Mouse (Mus musculus) cerebellum, adult 11 months (tissue): ENCODE measurements around the gene Slc7a11.

Experiments
- DNase-seq: peaks from one replicate; pipeline ENCODE4 v3.0.0; 2022

Slc7a11 gene

DNA sequence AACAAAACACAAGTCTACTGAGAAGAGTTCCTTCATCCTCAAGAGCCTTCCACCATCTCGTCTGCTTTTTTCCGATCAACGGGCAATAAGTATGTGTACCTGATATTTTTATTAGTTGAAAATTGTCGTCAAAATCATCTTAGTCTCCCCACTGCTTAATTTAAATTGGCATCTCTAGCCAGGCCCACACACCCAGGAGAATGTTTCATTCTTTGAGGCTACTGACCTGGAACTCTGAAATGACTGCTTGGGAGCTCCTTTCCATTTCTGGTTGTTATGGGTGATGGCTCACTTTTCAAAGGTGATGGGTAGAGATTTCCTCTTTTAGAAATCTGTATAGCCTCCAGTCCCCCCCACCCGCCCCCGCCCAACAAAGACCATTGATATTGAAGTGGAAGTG is 54.6 kb downstream of the Slc7a11 start:
- DNase-seq, result no peak

DNA sequence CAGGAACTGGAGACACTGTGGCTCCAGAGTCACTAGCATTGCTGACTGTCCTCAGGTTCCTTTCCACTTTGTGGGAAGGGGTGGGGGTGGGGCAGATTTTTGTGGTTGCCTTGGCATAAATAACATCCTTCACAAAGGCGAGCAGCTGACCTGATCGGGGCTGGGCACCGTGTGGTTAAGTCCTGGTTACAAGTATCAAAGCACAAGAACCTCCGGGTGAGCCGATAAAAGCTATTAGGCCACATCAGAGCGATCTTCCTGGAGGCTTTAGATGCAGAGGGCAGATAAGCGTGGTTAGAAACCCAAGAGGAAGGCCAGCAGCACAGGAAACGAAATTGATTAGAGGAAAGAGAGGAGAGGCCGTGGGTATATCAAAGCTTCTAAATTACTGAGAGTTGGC is 55.1 kb downstream of the Slc7a11 start:
- no peak for DNase-seq

DNA sequence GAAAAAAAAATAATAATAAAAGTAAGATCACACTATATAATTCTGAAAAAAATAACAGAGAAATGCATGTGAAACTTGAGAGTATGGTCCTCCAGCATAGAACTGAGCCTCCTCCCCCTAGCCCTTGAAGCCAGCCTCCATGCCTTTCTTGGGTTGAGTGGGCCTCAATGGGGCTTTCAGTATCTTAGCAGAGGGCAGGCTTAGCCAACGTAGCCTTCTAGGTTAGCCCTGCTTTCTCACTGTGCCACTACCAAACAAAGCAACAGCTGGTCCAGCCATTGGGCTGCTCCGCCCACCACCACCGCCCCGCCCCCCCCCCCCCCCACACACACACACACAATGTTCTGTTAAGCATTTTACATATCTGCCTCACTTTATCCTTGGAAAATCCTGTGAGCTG is 56.1 kb downstream of the Slc7a11 start:
- no peak for DNase-seq

DNA sequence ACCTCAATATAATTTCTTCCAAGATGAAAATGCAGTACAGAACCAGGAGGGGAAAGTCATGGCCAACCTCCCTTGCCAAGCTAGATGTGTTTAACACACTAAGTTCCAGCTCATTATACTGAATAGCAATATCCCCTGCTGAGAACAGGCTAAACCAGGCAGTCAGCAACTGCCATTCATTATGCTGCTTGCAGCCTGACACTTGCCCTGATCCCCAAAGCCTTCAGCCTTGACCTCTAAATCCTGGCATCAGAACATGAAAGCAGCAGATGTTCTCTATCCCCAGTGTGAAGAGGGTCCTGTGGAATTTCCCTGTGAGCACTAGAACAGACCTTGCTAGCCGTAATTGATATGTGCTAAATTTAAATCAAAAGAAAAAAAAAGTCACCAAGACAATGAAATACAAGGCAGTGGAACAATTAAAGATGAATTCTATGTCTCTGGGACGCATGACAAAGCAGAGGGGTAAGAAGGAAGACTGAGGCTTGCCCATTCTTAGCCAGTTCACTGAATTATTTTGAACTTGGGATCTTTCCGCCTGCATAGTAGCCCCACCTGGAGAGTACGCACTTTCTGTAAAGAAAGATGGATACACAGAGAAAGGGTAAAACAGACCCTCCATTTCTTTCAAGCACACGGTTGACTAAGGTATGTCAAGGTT is 56.7 kb downstream of the Slc7a11 start:
- DNase-seq, result no peak

DNA sequence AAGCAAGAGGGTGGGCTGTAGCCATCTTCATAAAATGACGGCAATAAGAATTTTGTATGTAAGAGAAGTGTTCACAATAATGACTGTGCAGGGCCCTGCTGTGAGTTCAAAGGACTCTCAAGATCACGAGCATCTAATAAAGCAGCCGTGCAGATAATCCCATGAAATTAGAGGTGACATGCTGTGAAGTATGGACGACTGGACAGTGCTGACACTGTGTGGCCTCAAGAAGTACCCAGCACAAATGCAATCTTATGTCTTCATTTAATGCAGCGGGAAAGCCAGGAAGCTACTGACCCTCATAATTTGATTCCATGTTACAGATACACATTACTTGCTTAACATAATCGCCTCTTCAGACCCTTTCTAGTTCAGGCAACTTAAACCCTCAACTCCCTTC is 57.3 kb downstream of the Slc7a11 start:
- no peak for DNase-seq

DNA sequence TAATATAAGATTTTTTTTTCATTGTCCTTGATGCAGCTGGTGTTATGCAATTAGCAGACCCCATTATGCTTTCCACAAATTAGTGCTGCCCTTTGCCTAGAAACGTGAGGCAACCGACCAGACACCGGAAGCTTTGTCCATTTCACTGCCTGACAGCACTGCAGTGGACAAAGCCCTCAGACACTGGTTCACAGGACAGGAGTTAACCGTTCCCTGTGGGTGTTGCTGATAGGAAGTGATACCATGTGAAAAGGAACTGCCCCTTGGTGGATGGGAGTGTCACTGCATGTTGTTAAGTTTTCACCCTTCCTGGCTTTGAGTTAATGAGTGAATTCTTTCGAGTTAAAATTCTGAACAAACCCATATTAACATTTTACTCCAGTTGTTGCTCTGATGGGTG is 60.7 kb downstream of the Slc7a11 start:
- no peak for DNase-seq

DNA sequence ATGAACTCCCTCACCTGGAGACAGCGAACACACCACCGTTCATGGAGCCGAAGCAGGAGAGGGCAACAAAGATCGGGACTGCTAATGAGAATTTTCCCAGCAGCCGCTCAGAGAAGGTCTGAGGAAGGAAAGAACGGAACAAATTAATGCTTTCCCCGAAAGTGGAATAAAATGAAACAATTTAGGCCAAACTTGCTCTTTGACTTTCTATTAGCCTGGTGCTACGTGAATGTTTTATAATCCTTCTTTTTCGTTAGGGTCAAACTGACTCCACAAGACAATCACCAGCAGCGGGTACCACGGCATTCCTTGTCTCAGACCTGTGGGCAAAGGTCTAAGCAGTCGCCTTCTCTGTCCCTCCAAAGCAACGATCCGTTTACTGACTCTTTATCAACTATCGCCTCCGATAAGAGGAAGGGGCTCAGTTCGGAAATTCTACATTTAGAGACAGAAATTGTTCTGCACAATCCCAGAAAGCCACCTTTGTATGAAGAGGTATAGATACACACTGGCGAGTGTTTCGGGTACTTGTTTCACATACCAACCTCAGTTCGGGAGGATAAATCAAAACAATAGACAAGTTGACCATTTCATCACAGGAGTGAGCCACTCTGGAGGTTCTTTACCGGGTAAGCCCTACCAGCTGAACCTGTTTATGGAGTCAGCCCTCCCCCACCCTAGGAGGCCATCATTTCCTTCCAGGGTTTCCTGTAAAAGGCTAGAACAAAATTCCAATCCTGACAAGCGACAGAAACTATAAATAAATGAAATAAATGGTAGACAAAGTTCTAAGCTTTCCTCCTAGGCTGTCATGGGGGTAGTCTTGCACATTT is 61.3 kb downstream of the Slc7a11 start:
- no peak for DNase-seq

DNA sequence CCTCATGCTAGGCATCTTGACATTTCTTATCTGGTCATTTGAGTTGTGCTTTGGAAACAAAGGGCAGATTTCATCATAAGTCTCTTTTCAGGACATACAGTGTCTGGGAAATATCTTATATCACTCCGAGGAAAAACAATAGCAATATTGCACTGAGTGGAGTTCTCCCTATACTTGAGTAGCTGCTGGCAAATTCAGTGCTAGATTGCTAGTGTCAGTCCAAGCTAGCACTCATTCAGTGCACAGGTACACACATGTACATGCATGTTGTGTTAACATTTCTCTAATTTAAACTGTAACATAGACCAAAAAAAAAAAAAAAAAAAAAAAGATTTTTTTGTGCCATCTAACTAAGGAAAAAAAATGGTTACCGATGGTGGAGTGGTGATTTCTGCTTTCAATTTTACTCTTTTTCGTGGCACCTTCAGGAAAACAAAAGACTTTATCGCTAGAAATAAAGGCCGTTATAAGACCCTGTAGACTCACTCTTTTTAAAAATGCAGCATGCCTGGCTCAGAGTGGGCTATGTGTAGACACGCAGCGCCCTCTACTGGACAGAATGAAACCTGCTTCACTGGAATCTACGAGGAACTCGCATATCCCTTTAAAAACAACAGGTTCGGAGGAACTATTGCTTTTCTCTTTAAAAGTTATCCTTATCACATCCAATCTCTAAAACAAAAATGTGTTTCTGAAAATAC is 62.1 kb downstream of the Slc7a11 start:
- peak; percentile 46 for DNase-seq

DNA sequence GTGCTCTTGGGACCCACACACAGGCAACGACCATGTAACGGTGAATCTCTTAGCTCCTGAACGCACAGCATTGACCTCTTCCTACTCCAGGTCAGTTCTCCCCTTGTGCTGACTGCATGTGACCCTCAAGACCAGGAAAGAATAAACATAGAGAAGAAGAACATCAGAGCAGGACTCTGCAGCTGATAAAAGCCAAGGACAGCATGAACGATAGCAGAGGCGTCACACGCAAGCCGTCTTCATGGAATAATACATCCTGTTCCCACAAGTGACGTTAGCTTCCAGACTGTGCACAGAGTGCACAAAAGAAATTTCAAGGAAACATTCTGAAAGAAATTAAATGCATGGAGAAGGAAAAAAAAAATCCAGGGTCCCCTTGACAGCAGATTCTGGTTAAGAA is 63.5 kb downstream of the Slc7a11 start:
- no peak for DNase-seq

DNA sequence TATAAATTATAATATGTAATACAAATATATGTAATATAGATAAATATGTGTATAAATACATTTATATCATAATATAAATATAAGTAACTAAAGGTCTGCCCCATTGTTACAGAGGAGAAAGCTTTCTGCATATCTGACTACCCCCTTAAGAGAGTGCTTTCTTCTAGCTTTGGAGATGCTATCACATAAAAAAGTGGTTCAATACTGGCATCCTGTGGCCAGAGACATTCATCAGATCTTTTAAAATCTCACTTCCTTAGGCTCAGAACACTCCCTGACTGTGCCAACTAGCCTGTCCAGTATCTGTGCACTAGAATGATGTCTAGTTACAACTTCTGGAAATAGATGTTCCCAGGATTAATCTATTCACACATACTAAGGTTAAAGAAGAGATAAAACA is 67.9 kb downstream of the Slc7a11 start:
- DNase-seq, result no peak

DNA sequence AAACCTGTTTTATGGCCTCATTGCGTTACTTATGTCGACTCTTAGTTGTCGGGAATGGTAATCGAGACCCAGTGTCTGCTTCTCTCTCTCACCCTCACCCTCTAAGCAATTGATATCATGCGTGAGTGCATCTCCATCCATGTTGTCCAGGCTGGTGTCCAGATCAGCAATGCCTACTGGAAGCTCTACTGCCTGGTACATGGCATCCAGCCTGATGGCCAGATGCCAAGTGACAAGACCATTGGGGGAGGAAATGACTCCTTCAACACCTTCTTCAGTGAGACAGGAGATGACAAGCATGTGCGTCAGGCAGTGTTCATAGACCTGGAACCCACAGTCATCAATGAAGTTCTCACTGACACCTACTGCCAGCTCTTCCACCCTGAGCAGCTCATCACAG is 73.6 kb downstream of the Slc7a11 start:
- no peak for DNase-seq

DNA sequence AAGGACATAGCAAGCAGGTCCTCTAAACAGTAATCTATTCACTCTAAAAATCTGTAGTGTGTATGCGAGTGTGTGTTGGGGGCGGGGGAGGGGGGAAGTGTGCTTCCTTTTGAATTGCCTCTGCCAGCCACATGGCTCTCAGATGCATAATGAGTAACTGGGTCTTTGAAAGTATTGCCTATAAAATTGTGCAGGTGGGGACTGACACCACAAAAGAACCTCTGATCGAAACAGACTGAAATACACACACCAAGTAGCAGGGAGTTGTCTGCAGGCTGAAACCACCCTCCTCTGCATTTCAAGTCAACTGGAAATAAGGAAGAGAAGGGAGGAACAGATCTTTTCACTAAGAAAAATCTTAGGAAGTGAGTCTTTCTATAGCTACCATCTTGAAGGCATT is 76.2 kb downstream of the Slc7a11 start:
- DNase-seq, result no peak

DNA sequence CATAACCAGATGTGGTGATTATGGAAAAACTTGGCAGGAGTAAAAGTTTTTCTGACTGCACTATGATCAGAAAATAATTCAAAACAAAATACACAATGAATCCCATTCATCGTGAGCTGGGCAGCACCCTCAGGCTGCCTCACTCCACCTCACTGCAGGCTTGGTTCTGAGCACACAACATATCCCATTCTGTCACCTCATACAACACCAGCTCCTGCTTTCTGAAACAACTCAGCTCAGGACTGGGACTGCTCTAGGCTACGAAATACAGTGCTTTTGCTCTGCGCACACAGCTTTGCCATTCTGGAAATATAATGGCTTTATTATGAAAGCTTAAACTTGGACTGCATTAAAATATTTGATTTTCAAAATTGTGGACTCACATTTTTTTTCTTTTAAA is 79.8 kb downstream of the Slc7a11 start:
- DNase-seq, result no peak

DNA sequence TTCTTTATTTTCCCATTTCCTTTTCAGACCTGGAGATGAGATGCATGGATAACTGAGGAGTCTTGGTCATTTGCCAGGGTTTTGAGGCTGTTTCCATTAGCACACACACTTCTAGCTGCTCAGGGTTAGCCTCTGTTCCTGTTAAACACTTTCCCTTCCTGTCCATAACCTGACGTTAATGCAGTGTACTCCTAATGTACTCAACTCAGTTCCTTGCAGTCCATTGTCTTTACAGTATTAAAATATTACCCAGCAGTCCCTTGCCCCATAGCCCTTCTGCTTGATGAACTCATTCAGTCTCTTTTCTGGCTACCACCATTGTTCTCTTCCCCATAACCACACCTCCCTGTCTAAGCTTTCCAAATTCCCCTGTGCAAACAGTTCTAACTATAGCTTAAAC is 96.3 kb downstream of the Slc7a11 start:
- DNase-seq, result no peak

DNA sequence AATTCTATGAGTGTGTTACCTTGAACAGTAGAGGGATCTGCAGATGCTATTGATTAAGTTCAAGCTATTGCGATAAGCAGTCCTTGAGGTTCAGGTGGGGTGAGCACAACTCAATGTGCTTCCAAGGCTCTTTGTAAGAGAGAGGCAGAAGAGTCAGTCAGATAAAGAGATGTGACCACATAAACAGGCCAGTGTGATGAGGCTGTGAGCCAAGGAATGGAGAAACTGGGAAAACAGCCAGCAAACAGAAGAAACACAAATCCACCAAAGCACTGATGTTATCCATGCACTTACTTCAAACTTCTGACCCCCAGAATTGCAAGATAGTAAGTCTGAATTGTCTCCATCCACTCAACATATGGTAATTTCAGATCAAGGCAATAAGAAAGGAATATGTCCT is 99.0 kb downstream of the Slc7a11 start:
- DNase-seq, result no peak

DNA sequence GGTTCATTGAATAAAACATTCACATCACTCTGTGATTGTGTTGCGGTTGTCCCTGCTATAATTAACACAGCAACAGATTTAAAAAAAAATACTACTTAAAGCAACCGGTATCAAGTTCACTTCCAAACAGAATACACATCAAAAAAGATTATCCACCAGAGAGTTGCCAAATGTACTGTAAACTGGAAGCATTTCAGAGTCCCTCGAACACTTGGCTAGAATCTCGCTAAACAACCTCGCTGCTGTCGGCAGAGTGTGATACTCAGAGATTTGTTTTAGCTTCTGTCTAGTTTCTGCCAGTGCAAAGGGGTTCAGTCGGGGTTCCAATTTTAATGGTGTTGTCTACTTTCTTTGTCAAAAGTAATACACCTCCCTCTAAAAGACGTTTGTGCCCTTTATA is 118.9 kb downstream of the Slc7a11 start:
- no peak for DNase-seq

DNA sequence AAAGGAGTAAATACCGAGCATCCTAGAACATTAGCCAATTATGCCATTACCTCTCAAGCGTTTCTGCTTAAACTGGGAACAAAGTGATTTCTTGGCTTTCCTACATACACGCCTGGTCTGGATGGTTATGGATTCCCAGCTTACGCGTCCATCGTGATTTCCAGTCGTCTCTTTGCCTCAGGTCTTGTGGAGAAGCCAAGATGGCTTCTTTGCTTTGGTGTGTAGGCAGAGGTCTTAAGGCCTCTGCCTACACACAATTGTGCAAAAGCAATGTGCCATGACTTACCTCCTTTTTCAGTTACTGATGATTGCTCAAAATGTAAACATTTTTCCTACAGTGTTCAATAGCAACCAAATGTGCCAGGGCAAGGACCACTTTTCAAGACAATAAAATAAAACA is 119.5 kb downstream of the Slc7a11 start:
- DNase-seq, result no peak

DNA sequence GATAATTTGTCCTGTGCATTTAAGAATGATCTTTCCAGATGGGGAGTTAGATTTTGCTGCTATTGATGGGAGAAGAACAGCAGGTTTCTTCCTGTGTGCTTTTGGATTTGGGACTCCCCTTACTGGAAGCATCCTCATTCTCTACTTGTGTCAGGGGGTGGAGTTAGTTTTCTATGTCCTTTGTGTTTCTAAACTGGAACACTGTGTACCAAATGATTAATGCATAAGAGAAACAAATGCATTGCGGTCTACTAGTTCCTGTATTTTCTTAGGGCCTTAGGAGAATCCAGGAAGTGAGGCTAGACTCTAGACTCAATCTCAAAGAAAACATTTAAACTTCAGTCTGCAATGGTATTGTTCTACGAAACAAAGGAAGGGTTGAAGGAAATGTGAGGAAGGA is 122.6 kb downstream of the Slc7a11 start:
- DNase-seq, result no peak

DNA sequence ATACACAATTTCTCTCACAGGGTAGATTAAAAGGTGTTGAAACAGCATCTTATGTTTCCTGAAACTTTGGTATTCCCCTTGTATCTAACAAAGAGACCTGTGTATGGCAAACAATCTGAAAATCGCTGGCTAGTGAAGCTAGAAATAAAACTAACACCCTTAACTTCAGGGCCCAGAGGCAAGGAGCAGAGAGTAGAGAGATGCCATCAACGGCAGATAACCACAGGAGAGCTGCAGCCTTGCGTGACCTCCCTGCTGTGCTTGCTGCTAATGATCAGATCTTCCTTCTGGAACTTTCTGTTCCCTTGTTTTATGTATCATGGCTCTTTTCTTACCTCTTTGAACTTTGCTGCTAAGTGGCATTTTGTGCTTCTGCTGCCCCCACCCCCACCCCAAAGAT is 125.3 kb downstream of the Slc7a11 start:
- DNase-seq, result no peak

DNA sequence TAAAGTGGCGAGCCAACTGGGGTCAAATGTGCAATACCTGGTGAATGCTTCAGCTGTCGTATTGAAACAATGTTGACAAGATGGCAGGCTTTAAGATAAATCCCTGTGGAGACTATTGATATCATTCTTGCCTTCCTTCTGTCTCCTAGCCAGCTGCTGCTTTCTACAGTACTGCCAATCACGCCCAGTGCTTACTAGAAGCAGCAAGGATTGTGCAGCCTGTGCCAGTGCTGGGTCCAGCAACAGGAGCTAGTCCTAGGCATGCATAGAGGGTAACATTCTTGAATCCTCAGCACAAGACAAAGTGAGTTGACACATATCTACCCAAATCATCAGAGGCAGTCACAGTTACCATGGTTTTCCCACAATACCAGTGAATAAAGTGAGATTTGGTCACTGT is 129.6 kb downstream of the Slc7a11 start:
- no peak for DNase-seq

DNA sequence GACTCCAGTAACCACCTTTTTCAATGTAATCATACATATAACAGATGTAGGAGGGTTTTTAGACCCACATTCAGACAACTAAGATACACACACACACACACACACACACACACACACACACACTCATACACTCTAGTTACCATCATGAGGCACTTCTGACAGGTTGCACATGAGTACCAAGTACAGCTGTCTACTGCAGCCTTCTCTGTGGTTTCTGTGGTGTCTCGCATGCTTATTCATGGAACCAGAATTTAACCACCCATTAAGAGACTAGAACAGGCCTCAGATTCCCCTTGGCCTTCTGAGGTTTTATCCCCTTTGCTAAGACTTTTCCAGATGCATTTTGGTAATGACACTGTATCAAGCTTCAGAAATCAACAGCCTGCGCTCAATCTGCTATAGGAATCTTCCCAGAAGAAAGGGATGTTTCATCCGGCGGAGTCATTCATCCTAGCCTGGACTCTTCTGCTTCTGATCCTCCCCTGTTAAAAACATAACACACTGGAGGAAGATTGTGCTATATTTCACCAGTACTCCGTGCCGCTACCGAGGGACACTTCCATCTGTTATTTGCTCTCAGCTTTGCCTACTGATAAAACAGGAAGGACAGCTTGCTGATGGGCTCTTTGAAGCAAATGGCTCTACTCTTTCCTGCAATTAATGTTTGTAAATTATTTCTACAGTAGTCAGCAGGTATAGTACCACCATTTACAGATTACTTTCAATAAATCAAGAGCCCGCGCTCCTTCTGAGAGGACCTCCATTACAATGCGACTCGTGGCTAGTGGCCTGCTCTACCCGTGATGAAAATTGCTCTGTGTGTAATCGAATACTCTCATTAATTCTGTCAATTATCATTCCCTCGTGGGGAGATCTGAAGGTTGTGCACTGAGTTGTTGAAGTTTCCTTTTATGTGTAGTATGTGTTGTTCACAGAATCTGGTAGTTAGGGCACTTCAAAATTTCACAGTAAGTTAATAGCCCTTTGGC is 135.8 kb downstream of the Slc7a11 start:
- DNase-seq, result no peak

DNA sequence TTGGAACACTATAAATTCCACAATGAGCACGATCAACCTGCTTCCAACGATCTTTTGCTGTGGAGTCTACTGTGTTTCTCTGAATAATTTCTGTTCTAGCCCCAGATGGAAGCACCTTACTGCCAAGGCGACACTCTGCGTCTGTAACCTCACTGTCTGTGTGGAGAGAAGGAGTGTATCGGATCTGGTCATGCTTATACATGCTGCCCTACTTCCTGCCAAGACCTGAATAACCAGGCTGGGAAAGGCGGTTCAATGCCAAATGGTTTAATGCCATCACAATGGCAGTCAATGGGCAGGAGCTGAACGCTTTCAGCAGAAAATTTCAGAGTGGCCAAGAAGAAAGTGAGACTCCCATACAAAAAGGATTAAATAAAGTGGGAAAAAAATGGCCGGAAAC is 137.1 kb downstream of the Slc7a11 start:
- no peak for DNase-seq

DNA sequence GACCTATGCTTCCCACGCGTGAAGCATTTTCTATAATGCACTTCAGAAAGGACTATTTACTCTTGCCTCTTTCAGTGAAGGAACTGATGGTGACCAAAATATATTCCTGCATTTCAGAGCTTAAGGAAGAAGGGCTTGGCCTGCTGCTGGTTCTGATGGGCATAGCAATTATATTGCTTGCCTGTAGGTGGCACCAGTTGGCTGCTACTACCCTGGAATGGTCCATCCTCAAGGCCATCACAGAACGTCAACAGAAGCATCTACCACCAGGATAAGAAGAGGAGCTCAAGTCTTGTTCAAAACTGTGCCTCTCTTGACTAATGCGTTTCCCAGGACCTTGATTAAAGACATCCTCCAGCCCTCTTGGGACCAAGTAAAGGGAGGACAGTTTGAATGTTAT is 139.3 kb downstream of the Slc7a11 start:
- DNase-seq, result peak; percentile 16
